Mouse (Mus musculus): ENCODE measurements at regions not wholly inside any gene's neighbourhood (a gene's known extent, or its start where the extent isn't known, plus 50 kb on each side); places are given as distances from the start of the nearest gene placed in this dataset.

- Histone ChIP-seq H3K27me3 (ENCODE audit: control insufficient read depth in 1 of 2, insufficient read depth in 2 of 2, low read length in 2 of 2) (no peaks in the 10 kb centered on the region), H3K79me2 (ENCODE audit: control insufficient read depth, insufficient read depth, low read length, poor library complexity) (no peaks in the 10 kb centered on the region), H3K9me3 (replicated peaks; ENCODE audit: insufficient read depth, low read length) (no peaks in the 10 kb centered on the region), H3K27ac (ENCODE audit: control insufficient read depth, low read depth, low read length) (no peak overlapping the region), H3K9ac (ENCODE audit: control insufficient read depth, low read depth, low read length, poor library complexity, severe bottlenecking) (no peak overlapping the region), H3K4me1 (ENCODE audit: control insufficient read depth in 1 of 2, insufficient read depth in 2 of 2, low read length in 2 of 2) (no peaks in the 10 kb centered on the region), H3K4me3 (ENCODE audit: control insufficient read depth in 1 of 2, insufficient read depth in 1 of 2, low read depth in 2 of 2, low read length in 2 of 2) (no peak overlapping the region), H3K36me3 (ENCODE audit: control insufficient read depth in 1 of 2, insufficient read depth in 2 of 2, low read length in 2 of 2) (no peaks in the 10 kb centered on the region)
- TF ChIP-seq ZNF384 (IDR thresholded peaks at IDR 0.05; ENCODE audit: low read depth, low read length), result no peak
- TF ChIP-seq RCOR1 (IDR thresholded peaks at IDR 0.05; ENCODE audit: low read depth, low read length), result no peak
- TF ChIP-seq ETS1 (IDR thresholded peaks at IDR 0.05; ENCODE audit: low read depth, low read length), result no peak
- no peak for TF ChIP-seq POLR2AphosphoS5 (IDR thresholded peaks at IDR 0.05; ENCODE audit: borderline replicate concordance, low read depth, low read length)
- TF ChIP-seq ZC3H11A (IDR thresholded peaks at IDR 0.05; ENCODE audit: low read depth, low read length), result no peak
- TF ChIP-seq USF2 (IDR thresholded peaks at IDR 0.05; ENCODE audit: borderline replicate concordance in 1 of 2, insufficient read depth in 1 of 2, low read depth in 1 of 2, low read length in 2 of 2), result no peak
- no peak for TF ChIP-seq SIN3A (IDR thresholded peaks at IDR 0.05; ENCODE audit: low read length)
- no peak for TF ChIP-seq BHLHE40 (IDR thresholded peaks at IDR 0.05; ENCODE audit: borderline replicate concordance, low read depth, low read length)
- no peak for TF ChIP-seq NELFE (IDR thresholded peaks at IDR 0.05; ENCODE audit: low read depth, low read length)
- no peak for TF ChIP-seq EP300 (IDR thresholded peaks at IDR 0.05; ENCODE audit: low read depth in 1 of 2, low read length in 2 of 2)
- TF ChIP-seq CTCF (IDR thresholded peaks at IDR 0.05 in 2 of 3, conservative IDR thresholded peaks at IDR 0.05 in 1 of 3; ENCODE audit: control insufficient read depth in 1 of 3, insufficient read depth in 1 of 3, low read depth in 2 of 3, low read length in 3 of 3, poor library complexity in 1 of 3, severe bottlenecking in 1 of 3), result no peak
- no peak for TF ChIP-seq NRF1 (IDR thresholded peaks at IDR 0.05; ENCODE audit: insufficient read depth, low read depth, low read length, poor library complexity, severe bottlenecking)
- TF ChIP-seq E2F4 (IDR thresholded peaks at IDR 0.05; ENCODE audit: borderline replicate concordance, low read depth, low read length), result no peak
- no peak for TF ChIP-seq CHD2 (IDR thresholded peaks at IDR 0.05; ENCODE audit: low read length)
- TF ChIP-seq TBP (IDR thresholded peaks at IDR 0.05; ENCODE audit: low read depth, low read length), result no peak
- TF ChIP-seq ZKSCAN1 (IDR thresholded peaks at IDR 0.05; ENCODE audit: low read depth, low read length), result no peak
- no peak for TF ChIP-seq HCFC1 (IDR thresholded peaks at IDR 0.05; ENCODE audit: low read depth, low read length)
- TF ChIP-seq KAT2A (conservative IDR thresholded peaks at IDR 0.05; ENCODE audit: low read depth, low read length), result no peak
- TF ChIP-seq MYB (IDR thresholded peaks at IDR 0.05; ENCODE audit: low read depth, low read length), result no peak
- TF ChIP-seq ZMIZ1 (IDR thresholded peaks at IDR 0.05; ENCODE audit: low read depth, low read length), result no peak
- no peak for DNase-seq (ENCODE audit: low read depth, low spot score)
These were observed 209.2 kb downstream of the Ptprc start for GRCm38 (mm10) chr1:137966151-137966836.

GRCm38 (mm10) chr1:137963656-137964055 lies 211.9 kb downstream of the Ptprc start:
- Histone ChIP-seq H3K79me2 (ENCODE audit: control insufficient read depth, insufficient read depth, low read length, poor library complexity) (no peaks in the 10 kb centered on the region), H3K4me3 (ENCODE audit: control insufficient read depth in 1 of 2, insufficient read depth in 1 of 2, low read depth in 2 of 2, low read length in 2 of 2) (no peak overlapping the region), H3K9me3 (replicated peaks; ENCODE audit: insufficient read depth, low read length) (no peaks in the 10 kb centered on the region), H3K27ac (ENCODE audit: control insufficient read depth, low read depth, low read length) (no peak overlapping the region), H3K4me1 (ENCODE audit: control insufficient read depth in 1 of 2, insufficient read depth in 2 of 2, low read length in 2 of 2) (no peaks in the 10 kb centered on the region), H3K36me3 (ENCODE audit: control insufficient read depth in 1 of 2, insufficient read depth in 2 of 2, low read length in 2 of 2) (no peaks in the 10 kb centered on the region), H3K9ac (ENCODE audit: control insufficient read depth, low read depth, low read length, poor library complexity, severe bottlenecking) (no peak overlapping the region), H3K27me3 (ENCODE audit: control insufficient read depth in 1 of 2, insufficient read depth in 2 of 2, low read length in 2 of 2) (no peaks in the 10 kb centered on the region)
- no peak for DNase-seq (ENCODE audit: low read depth, low spot score)
- TF ChIP-seq ZC3H11A (IDR thresholded peaks at IDR 0.05; ENCODE audit: low read depth, low read length), result no peak

Data from MEL (cell line).